Mouse (Mus musculus) WW6 (cell line): Measurements from ENCODE around the gene Lrwd1.
"Not testable (repeated sequence)": the region's sequence is repeated elsewhere in the genome, so short reads cannot be mapped to it uniquely, and the experiment has no call there.

Experiments used
- DNase-seq: peaks from one replicate; pipeline ENCODE4 v3.0.0-alpha.2; 2013; ENCODE audit warnings: low read depth, low spot score

The Lrwd1 gene

DNA sequence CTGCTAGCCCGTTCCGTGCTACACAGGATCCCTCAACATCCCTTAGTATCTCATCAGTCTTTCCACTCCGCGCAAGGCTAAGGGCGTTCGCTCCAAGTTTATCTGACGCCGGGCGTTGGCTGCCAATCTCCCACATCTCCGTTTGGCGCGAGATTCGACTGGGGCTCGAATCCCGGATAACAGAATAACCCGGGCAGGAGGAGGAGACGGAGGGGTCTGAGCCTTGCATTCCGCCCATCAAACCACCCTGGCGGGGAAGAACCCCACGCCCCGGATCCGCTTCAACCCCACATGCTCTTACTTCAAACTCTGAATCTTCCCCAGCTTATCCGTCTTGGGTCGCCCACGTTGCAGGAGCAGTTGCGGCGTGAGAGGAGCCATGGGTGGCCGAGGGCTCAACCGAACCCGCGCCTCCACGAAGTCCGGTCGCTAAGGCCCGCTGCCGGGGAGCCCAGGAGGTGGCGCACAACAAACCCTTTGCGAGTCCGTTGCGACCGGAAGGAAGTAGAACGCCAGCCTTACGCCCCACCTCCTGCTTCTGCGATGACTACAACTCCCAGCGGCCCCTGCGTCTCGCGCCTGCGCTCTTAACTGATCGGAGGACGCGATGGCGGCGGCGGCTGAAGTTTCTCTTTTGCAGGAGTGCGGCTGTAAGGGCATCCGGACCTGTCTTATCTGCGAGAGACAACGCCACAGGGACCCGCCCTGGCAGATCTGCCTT, at the start of gene Lrwd1, which contains the start of gene Alkbh4:
Lrwd1 (minus strand) TSS at position 504 of the 721 bp plus-strand sequence.
Alkbh4 (plus strand) TSS at position 576 of the 721 bp plus-strand sequence.
- peak; percentile 92 for DNase-seq

DNA sequence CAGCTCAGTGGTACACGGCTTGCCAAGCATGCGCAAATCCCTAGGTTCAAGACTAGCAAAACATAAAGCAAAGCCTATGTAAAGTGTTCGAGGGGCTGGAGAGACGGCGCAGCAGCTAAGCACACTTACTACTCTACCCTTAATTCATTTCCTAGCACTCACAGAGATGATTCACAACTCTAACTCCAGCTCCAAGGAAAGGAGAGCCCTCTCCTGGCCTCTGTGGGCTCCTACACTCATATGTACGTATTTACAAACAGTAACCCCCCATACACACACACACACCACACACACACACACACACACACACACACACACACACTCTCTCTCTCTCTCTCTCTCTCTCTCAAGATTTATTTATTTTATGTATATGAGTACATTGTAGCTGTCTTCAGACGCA, 47.9 kb upstream of the Lrwd1 start:
- no peak for DNase-seq

DNA sequence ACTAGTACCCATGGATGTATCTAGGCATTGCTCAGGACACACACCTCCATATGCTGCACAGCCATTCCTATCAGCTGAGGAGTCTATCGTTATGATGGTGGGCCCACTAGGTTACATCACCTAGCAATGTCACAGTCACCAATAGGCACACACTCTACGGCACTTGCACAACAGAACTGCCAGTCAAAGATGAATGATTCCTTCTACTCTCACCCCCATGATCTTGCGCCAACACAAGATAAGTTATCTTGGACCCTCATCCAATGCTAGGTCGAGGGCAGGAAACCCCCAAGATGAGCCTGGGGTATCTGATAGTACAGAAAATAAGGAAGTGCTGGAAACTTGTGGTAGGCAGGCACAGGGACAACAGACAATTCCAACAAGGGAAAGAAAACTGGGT, 47.0 kb upstream of the Lrwd1 start:
- no peak for DNase-seq

DNA sequence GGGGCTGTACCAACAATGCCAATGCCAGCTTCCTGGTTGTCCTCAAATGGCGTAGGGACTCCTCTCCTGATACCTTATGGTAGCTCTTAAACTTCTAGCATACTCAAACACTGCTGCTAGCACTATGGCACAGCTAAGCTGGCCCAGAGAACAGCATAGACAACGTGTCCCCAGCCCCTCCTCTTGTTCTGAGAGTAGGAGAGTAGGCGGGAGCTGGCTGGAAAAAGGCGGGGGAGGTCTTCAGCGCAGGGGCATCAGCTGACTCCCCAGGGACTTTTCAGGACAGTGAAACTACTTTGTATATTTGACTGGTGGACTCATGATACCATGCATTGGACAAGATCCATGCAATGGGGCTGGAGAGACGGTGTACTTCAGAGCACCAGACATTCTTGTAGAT, 46.2 kb upstream of the Lrwd1 start:
- no peak for DNase-seq

DNA sequence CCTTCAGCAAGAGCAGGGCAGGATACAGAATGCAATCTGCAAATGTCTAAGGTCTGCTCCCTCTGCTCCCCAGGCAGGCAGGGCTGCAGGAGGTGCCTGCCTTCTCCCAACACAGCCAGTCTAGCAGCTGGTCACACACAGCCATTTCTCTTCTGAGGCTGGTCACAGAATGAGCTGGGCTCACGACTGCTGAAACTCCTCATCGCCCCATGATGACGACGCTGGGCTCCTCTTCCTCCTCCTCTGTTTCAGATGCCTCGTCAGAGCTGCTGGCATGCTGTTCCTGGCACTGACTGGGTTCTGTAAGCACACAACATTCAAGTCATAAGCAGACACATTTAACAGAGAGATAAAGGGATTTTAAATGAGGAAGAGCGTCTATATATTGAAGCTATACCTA, 45.3 kb upstream of the Lrwd1 start:
- no peak for DNase-seq

GRCm38 (mm10) chr5:136179594-136179993, 43.7 kb upstream of the Lrwd1 start:
- DNase-seq, result no peak

- DNase-seq, result no peak
These were observed 38.0 kb upstream of the Lrwd1 start for GRCm38 (mm10) chr5:136173606-136174463.

GRCm38 (mm10) chr5:136172939-136173338, 37.1 kb upstream of the Lrwd1 start:
- DNase-seq, result no peak

- DNase-seq, result no peak
These were observed 35.8 kb upstream of the Lrwd1 start for GRCm38 (mm10) chr5:136171363-136172341.

DNA sequence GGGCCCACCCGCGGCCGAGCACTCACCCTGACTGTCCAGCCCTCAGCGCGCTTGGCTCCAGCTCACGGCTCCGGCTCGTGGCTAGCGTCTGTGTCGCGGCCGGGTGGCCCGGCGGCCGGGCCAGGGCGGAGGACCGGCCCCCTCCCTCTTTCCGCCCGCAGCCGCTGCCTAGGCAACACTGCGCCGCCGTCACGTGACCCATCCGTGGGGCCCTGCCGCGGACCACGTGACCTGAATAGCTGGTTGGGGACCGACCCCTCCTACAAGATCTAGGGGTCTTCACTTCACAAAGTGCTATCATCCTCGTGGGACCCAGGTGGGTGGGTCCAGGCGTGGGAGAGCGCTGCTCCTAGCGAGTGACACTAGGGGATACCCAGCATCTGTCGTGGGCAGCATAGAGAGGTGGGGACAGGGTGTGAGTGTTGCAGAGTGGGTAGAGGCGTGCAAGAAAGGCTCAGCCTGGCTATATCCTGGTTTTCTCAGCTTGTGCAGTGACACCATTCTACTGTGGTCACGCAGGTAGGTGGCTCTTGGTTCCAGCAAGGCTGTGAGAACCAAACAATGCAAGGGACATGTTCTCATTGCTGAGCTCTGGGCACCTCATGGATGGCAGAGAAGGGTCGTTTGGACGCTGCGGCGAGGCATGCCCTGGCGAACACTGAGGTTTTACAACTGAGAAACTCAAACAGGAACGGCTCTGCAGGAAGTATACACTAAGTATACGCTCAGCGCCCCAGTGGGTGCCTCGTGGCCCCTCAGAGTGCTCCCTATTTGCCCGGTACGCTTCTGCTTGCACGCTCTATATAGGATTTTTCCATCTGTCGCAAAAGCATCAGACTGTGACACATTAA, 34.9 kb upstream of the Lrwd1 start, which contains the start of gene Orai2:
Orai2 (minus strand) TSS at position 202 of the 851 bp plus-strand sequence.
- DNase-seq, result no peak

- DNase-seq, result no peak
These were observed 34.0 kb upstream of the Lrwd1 start for GRCm38 (mm10) chr5:136169626-136170511.

DNA sequence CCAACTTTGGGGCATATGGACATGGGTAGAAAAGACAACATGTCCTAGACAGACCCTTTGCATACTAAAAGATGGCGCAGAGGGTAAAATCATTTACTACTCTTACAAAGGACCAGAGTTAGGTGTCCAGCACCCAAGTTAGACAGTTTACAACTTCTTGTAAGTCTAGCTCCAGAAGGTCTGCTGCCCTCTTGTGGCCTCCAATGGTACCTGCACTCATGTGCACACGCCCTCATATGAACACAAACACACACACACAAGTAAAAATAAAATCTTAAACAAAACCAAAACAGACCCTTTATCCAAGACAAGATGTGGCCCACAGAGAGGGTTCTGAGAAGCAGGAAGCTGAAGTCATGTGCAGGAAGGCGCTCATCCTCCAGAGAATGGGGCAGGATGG, 32.2 kb upstream of the Lrwd1 start:
- no peak for DNase-seq

GRCm38 (mm10) chr5:136167296-136167695, 31.4 kb upstream of the Lrwd1 start:
- DNase-seq, result no peak

GRCm38 (mm10) chr5:136165246-136165645, 29.4 kb upstream of the Lrwd1 start:
- no peak for DNase-seq

- no peak for DNase-seq
These were observed 28.1 kb upstream of the Lrwd1 start for GRCm38 (mm10) chr5:136163807-136164474.

DNA sequence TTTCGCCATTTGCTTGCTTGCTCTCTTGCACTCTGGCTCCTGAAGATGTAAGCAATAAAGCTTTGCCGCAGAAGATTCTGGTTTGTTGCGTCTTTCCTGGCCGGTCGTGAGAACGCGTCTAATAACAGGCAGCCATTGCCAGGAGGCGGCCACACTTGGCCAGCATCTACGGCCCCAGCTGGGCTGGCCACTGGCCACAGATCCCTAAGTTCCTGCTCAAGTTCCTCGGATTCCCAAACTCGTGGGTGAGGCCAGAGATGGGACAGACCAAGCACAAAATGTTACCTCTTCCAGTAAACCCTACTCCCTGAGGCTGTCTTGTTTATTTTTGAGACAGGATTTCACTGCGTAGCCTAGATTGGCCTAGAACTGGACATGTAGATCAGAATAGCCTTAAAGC, 24.2 kb upstream of the Lrwd1 start:
- not testable (repeated sequence) for DNase-seq

GRCm38 (mm10) chr5:136155399-136155798, 19.5 kb upstream of the Lrwd1 start:
- DNase-seq, result no peak

GRCm38 (mm10) chr5:136152365-136152764, 16.5 kb upstream of the Lrwd1 start:
- DNase-seq, result no peak

DNA sequence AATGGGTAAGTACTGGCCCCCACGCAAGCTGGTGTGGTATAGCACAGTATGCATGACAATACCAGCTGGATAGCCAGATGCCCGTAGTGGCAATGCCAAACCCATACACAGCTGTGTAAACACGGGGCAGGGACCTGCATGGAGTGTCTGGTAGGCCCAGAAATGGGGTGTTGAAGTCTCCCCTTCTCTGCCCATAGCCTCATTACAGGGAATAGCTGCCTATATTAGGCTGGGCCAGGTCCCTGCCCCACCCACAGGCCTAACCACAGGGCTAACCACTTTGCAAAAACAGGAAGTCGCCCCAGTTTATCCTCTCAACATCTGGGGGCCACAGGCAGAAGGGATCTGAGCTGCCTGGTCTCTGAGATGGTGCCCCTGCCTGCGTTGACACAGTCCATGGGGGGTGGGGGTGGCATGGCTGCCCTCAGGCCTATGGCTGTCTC, 13.3 kb upstream of the Lrwd1 start:
- not testable (repeated sequence) for DNase-seq
